Mouse (Mus musculus) common myeloid progenitor, adult 5-6 weeks (primary cell): ENCODE data around the gene Ecsit. TPM values are rescaled to one million over a fixed set of nuclear protein-coding genes. Genes with fewer than 3 reads are reported as not detected.
"Not testable (repeated sequence)": the region's sequence is repeated elsewhere in the genome, so short reads cannot be mapped to it uniquely, and the experiment has no call there.

Experiments used
- ATAC-seq: replicated peaks from 2 replicates; pipeline ENCODE4 v1.8.0; 2016; ENCODE audit warnings: low read depth, mild to moderate bottlenecking, moderate TSS enrichment, inconsistent platforms; ENCODE audit not compliant: poor library complexity, severe bottlenecking
- total RNA-seq: library from RNA; stranded (forward); fragments of 200-1000, 187-1606 nt; gene quantifications from 2 replicates; pipeline ENCODE4 v1.2.3, GENCODE M21; 2017

The Ecsit gene
- total RNA-seq, 1 experiment from 2014 or later: 23.6 TPM

- ATAC-seq: no peak
Measured at GRCm38 (mm10) chr9:22092746-22093145, 7.5 kb upstream of the Ecsit start.

GRCm38 (mm10) chr9:22089986-22090385 is 4.7 kb upstream of the Ecsit start:
- no peak for ATAC-seq

- no peak for ATAC-seq
Measured at GRCm38 (mm10) chr9:22089281-22089680, 4.0 kb upstream of the Ecsit start.

GRCm38 (mm10) chr9:22087034-22087618 is 1.9 kb upstream of the Ecsit start:
- ATAC-seq: no peak

- no peak for ATAC-seq
Measured at GRCm38 (mm10) chr9:22086012-22086411, 774 bp upstream of the Ecsit start.

- no peak for ATAC-seq
Measured at GRCm38 (mm10) chr9:22084667-22085021, 594 bp downstream of the Ecsit start.

GRCm38 (mm10) chr9:22076223-22076622 is 9.0 kb downstream of the Ecsit start:
- no peak for ATAC-seq

GRCm38 (mm10) chr9:22075778-22076177 is 9.5 kb downstream of the Ecsit start:
- ATAC-seq: not testable (repeated sequence)

- no peak for ATAC-seq
Measured at GRCm38 (mm10) chr9:22072276-22072675, 13.0 kb downstream of the Ecsit start.

- ATAC-seq: peak; percentile 96
Measured at GRCm38 (mm10) chr9:22070791-22071573, 14.3 kb downstream of the Ecsit start, which contains the start of the genes Gm49318 and Zfp653. TSS of gene Gm49318 (minus strand) at chr9:22071259. TSS of gene Zfp653 (minus strand) at chr9:22071376.

- ATAC-seq: no peak
Measured at GRCm38 (mm10) chr9:22069881-22070553, 15.2 kb downstream of the Ecsit start.

GRCm38 (mm10) chr9:22067195-22067594 is 18.0 kb downstream of the Ecsit start:
- no peak for ATAC-seq

GRCm38 (mm10) chr9:22066433-22066832 is 18.8 kb downstream of the Ecsit start:
- peak; percentile 39; the same call in 1 of the 2 replicates for ATAC-seq

- no peak for ATAC-seq
Measured at GRCm38 (mm10) chr9:22065642-22066041, 19.6 kb downstream of the Ecsit start.

- no peak for ATAC-seq
Measured at GRCm38 (mm10) chr9:22064341-22064740, 20.9 kb downstream of the Ecsit start.

- ATAC-seq: no peak
Measured at GRCm38 (mm10) chr9:22061339-22061738, 23.9 kb downstream of the Ecsit start.

GRCm38 (mm10) chr9:22058011-22058424 is 27.2 kb downstream of the Ecsit start:
- ATAC-seq: no peak

- no peak for ATAC-seq
Measured at GRCm38 (mm10) chr9:22057031-22057517, 28.2 kb downstream of the Ecsit start.

GRCm38 (mm10) chr9:22056303-22056910 is 28.8 kb downstream of the Ecsit start:
- no peak for ATAC-seq

- ATAC-seq: no peak
Measured at GRCm38 (mm10) chr9:22055713-22056112, 29.5 kb downstream of the Ecsit start.
